Mouse (Mus musculus) cerebellum, adult 9-10 months (tissue): Measurements from ENCODE around the gene Arhgap21.
A peak's percentile ranks its signal among the peaks of the same experiment; 100 is the strongest.

ENCODE experiments used
- DNase-seq: peaks from one replicate; pipeline ENCODE4 v3.0.0; 2022

The Arhgap21 gene

DNA sequence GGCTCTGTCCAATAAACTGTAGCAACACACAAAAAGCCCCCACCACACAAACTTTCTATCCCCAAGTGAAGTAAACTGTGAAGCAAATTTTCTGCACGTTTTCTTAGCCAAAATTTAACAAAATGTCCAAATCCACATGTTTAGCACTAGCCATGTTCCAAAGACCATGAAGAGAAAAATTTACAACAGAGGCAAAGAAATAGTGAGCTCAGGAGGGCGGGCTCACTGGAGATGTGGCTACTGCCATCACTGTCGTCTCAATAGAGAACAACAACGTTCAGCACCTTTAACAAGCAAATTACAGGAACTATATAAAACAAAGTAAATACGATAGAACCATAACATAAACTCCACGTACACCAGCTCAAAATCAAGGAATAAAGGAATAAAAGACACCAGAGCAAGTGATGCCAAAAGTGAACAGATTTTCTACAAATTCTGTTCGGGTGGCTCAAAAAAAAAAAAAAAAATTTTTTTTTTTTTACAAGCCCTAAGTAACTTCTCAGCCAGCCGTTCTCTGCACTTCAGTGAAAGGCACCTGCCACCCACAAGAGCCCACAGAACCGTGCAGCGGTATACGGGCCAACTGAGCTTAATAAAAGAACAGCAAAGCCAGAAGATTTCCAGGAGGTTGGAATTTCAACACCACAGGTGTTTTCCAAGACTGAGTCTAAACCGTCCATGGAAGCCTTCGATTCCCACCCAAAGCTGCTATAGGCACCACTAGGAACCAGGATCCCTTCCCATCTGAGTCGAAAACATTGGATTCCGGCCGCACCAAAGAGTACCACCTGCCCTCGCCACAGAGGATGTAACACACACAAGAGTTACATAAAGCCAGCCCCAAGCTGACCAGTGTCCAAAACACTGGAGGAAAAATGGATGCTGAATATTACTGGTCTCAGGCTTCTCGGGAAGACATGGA is 2.2 kb downstream of the Arhgap21 start:
- peak; percentile 65 for DNase-seq

DNA sequence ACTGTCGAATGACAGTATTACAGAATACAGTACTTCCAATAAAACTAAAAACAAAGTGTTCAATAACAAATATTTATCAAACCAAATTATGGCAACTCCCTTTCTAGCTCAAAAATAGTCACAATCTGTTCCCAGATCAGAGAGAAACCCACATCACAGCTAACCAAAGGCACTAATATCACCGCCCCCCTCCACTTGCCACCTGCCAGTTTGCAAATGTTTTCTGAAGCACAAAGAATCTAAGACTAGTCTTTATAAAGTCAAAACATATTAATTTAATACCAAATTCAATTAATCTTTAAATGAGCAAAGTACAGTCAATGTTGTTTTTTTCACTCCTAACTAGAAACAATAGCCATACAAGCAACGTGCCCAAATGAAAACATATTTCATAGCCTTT is 3.3 kb downstream of the Arhgap21 start:
- peak; percentile 56 for DNase-seq

DNA sequence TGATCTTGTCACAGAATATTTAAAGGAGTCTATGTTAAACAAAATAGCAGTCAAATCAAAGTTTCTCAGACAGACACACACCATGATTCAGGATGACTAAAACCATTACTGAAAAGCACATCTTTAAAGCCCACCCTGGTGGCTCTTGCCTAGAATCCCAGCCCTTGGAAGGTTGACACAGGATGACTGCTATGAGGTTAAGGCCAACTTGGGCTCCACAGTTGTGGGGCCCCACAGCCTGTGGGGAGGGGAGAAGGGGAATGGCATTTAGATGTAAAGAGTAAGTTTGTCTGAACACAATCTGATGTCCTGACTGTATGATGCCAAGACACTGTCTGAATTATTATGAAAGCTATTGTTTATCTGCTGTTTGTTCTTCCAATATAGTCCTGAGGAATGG is 4.2 kb downstream of the Arhgap21 start:
- peak; percentile 44 for DNase-seq

DNA sequence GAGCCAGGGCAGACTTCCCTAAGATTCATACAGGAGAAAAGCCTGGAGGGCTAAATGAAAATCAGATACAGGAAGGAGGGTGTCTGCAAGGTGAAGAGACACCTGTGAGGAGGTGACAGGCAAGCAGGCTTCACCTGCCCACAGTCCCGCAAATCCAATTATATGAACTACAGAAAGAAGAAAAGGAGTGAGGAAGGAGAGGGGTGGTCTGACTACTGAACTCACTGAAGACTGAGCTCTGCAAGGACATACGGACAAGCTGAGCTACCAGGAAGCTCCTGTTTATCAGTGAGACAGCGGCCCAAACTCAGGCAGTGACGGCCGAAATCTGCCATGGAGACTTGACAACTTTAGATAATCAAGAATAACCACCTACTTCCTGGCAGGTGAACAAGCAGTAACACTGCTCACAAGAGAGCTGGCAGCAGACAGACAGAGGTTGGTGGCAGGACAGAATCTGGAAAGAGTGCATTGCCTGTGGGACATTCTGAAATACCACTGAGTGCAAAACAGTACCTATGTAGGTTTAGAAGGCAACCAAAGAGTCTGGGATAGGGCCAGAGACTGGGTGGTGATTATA is 5.4 kb downstream of the Arhgap21 start:
- DNase-seq, result peak; percentile 62

DNA sequence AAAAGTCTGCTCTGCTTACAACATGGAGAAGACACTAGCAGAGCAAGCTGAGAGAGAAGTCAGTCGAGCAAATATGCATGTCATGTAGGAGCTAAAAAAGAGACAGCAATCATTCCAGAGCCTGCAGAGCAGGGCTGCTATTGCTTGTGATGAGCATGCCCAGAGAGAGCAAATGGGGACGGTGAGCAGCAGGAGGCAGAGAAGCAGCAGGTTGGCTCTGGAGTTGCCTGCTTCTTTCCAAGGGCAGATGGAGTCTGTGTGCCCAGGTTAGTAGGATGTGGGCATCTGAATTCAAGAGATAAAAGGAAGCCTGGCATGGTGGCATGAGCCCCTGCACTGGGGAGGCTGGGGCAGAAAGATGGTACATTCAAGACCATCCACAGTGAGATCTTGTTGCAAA is 6.4 kb downstream of the Arhgap21 start:
- peak; percentile 97 for DNase-seq

DNA sequence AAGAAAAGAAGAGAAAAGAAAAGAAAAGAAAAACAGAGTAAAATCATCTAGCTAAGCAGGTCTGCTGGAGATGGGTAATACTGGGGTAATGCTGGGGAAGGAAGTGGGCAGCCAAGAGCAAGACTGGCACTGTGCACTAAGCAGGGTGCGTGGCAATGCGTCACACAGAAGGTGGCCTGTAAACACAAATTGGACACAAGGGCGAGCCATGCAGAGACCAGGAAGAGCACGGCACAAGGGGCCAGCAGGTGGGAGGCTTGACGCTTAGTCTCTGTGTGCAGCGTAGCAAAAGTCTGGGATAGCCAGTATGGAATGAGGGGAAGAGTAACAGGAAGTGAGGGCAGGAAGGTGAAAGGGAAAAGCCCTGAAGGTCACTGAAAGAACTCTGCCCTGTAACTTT is 6.9 kb downstream of the Arhgap21 start:
- peak; percentile 79 for DNase-seq

DNA sequence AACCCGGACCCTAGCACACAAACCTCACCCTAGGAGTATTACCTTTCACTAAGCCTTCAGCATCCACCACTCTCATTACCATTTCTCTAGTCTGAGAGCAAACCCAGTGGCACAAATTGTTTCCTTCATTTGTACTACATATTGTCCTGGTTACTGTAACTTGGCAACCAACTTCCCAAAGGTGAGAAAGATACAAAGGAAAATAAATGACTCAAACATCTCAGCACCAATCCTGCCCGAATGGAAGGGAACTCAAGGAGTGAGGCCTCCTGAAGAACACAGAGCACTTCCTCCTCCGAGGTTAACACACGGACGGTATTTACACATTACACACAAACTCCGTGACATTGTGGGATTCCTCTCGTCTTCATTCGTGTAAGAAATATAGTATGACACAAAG is 7.4 kb downstream of the Arhgap21 start:
- DNase-seq, result peak; percentile 64

DNA sequence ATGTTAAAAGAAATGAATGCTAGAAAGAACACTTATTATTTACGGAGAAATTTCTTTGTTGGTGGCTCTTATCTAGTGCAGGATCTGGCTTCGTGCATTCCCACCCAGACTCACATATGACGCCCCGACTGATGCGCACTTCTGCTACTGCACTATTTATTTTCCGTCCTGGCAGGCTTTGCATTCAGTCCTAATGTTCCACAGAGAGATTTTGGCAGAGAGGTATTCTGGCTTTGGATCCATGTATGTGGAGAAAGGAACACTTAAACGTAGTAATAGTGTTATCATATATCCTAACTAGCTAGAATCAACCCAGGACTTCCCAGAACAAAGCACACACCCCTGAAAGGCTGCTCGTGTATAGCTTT is 8.0 kb downstream of the Arhgap21 start:
- DNase-seq, result peak; percentile 70

DNA sequence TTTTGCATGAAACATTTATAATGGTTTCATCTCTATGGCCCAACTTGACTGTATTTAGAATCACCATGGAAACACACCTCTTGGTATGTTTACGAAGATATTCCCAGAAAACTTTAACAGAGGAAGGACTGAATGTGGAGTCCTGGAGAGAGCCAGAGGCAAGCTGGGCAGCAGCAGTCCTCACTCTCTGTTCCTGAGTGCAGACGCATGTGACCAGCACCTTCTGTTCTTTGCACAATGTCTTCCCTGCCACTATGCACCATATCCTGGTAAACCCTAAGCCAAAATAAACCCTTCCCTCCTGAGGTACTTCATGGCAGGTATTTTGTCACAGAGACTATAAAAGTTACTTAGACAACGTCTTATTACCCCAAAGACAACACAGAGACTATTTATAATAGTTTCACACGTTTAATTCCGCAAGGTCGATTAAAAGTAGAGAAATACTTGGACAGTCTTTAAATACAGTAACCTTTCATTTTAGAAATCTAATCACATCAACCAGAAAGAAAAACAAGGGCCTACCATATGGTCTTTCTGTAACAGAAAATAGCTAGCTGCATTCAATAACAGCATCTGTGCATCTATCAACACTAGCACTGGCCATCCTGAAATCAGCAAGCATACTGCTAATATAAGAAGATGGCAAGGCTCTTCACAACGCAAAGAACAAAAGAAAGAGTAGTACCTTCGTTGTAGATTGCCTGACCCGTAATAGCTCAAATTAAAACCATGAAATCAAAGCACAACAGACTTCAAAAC is 8.6 kb downstream of the Arhgap21 start:
- peak; percentile 59 for DNase-seq

DNA sequence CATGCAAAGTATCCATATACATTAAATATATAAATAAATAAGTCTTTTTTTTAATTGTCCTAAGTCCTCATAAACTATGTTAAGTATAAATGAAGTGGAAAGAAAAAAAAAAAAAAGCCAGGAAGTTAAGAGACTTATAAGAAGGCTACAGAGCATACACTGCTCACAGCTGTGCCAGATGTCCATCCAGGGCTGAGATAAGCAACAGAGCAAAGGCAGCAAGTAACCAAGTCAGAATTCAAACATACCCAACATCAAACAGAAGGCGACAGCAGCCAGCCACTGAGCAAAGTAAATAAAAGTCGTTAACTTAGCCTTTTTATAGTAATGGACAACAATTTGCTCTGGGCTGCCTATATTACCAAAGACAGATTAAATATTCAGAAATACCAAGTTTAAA is 9.6 kb downstream of the Arhgap21 start:
- DNase-seq, result peak; percentile 29

DNA sequence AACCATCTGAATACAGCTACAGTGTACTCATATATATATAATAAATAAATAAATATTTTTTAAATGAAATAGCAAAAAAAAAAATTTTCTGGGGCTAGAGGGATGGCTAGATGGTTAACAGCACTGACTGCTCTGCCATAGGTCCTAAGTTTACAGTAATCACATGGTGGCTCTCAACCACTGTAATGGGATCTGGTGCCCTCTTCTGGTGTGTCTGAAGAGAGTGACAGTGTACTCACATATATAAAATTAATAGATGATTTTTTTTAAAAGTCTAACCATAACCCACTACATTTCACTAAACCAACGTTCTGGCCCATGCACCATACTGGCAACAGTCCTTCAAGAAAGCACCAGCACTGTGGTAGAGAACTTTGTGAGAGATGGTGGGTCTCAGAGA is 10.7 kb downstream of the Arhgap21 start:
- DNase-seq, result peak; percentile 38

DNA sequence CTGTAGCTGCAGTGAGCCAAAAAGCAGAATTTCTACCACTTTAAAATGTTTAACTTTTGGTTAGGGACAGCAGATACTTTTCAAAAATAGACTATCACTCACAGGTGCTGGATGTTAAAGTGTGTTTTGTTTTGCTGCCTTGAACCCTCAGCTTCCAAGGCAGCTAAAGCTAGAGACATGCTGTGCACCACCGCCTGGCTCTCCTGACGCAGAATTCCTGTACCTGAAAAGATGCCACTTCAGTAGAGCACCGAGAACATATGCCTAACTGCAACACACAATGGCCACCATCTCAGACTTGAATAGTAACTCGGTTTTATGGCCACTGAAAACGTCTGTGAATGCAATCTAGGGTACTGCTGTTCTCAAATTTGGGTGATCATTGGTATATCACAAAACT is 12.0 kb downstream of the Arhgap21 start:
- DNase-seq, result no peak

DNA sequence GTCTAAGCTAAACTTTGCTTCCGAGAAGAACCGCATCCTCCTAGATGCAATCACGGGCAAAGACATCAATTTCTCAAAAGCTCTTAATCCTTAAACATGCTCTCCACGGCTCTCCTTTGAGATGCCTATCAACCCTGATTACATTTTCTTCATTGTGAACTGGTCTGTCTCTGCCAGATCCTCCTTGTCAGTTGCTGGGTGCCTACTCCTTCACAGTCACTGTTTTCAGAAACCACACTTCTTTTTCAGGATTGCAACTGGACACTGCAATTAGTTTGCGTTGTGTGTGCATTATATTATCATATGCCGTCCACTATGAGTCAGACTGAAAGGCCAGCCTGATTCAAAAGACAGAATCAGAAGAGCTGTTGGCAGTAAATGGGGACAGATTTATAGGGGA is 12.7 kb downstream of the Arhgap21 start:
- no peak for DNase-seq

DNA sequence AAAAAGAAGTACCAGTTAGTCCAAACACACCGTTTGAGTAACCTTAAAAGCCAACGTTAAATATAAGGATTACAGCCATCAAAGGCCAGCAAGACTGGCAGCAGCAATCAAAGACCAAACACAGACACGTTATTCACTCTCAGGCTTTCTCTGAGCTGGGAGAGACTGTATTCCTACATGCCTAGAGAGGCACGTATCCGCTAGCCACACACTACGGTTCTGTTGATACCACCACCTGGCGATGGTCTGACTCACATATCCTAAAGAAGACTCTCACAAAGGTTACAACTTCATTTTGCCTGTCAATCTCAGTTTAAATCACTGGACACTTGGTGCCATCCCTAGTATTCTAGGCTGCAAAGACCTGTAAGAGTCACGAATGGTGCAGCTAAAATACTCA is 13.3 kb downstream of the Arhgap21 start:
- DNase-seq, result no peak

DNA sequence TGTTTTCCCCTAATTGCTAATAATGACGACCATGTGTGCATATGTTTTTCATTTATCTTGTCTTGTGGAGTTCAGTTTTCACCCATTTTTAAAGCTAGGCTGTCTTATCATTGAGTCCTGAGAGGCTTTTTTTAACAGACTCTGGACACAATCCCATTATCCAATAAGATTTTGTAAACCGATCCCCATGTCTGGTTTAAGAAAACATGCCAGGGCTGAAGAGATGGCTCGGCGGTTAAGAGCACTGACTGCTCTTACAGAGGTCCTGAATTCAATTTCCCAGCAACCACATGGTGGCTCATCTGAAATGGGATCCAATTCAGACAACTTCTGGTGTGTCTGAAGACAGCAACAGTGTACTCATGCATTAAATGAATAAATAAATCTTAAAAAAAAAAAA is 16.0 kb downstream of the Arhgap21 start:
- DNase-seq, result no peak

DNA sequence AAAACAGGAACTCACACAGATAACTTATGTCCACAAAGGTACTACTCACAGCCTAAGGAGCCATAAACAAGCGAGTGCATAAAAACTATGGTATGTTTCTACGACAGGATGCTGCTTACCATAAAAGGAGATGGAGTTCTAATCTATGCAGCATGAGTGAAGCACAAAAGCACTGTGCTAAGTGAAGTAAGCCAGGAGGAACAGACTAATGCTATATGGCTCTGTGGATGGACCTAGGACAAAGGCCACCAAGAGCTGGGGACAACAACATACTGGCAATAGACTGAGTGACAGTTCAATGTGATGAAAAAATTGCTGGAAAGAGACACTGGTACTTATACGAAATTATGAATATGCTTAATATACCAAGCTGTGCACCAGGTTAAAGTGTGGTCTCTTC is 19.5 kb downstream of the Arhgap21 start:
- DNase-seq, result no peak

DNA sequence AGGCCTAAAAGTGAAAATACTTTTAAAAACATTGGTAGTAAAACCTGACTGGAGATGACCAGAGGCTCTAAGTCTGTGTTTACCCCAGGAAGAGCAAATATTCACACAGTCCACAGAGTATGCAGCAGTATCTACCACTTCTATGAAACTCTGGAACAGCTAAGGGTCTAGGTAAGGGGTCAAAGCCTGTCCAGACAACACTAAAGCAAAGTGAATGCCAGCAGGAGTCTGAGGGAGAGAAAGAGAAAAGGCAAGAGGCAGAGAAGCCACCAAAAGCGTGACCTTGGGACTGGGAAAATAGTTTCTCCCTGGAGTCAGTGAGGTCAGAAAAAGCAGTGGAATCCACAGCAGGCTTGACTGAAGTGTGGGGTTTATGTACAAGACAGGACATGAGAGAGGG is 21.6 kb downstream of the Arhgap21 start:
- no peak for DNase-seq

DNA sequence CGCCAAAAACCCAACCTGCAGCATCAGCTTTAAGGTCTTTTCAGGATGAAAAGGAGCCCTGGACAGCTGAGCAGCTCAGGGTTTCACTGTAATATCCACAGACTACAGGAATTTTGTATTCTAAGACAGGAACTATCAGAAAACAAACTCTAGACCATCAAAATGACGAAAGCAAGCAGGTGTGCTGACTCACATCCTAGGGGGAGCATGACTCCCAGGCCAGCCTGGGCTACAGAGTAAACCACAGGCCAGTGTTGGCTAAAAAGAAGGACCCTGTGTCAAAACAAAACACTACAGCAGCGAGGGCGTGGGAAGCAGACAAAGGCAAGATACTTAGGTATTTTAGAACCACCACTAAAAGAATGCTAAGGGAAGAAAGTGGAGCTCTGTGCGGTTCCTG is 23.1 kb downstream of the Arhgap21 start:
- no peak for DNase-seq

DNA sequence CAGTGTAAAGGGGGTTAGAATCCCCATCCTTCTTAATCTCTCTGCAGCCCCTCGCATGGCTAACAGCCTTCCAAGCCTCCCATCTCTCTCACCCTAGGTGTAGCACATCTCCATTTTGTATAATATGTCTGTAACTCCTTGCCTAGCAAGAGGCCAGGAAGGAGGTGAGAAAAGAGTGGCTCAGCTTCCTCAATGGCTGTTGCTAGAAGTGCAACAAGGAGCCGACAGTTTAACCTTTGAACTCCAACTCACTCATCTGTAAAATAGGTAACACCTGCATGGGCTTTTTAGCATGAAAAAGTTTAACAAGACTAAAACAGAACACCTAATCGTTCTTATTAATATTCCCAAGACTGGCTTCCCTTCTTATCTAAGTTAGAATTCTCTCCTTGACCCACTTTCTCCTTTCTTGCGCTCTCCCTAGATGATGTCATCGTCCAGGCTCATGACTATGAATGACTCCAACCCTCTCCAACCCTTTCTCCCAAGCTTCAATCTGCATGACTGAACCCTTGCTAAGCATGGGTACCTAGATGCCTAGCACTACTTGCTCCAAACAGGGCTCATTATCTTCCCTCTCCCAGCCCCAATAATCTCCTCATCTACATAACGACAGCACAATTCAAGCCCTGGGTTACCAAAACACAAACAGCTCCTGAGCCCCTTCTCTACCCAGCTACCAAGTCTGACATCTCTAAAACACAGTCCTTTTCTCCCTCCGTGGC is 24.8 kb downstream of the Arhgap21 start:
- DNase-seq, result no peak

DNA sequence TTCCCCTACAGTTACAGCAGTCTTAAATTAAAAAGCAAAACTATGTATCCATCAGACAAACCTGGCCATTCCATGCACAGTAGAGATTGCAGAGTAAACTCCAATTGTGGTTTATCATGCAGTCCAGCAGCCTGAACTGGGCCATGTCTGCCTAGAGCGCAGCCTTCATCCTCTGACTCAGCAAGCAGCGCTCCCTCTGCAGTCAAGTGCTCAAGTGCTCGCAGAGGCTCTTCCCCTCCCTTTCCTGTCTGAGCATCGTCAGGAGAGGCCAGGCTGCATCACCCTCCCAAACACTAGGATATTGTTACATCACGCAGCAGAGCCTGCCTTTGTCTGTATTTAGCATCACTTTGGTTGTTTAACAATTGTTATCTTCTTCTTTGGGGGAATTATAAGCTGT is 25.5 kb downstream of the Arhgap21 start:
- DNase-seq, result peak; percentile 62

DNA sequence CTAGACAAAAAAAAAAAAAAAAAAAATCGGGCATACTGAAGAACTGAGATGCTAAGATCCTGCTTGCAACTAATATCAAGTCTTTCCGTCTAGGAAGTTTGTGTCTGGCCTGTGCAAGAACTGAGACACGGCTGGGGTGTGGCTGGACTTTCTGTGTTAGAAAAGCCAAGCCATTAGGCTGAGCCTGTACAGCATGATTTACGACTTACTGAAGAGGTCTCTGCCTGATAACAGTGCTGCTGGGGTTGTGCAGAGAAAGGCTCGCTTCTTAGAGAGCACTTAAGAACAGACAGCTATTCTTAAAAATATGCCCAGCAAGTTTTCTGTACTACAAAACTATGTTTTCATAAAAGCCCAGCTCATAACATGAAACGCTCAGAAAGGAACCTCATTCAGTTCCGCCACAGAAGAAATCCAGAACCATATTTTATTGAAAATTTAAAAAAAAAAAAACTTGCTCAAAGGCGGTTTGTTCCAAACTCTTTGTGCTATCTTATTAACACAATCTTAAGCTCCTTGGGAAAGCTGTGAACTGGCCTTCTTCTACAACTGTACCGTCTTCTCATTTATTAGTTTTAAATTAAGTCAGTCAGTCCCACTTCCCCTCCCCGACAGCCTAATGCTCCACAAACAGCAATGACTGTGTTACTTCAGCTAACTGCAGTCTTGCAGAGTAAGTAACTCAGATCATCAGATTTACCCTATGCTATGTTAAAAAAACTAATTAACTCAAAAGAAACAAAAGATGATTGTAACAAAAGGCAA is 26.1 kb downstream of the Arhgap21 start:
- DNase-seq, result no peak

DNA sequence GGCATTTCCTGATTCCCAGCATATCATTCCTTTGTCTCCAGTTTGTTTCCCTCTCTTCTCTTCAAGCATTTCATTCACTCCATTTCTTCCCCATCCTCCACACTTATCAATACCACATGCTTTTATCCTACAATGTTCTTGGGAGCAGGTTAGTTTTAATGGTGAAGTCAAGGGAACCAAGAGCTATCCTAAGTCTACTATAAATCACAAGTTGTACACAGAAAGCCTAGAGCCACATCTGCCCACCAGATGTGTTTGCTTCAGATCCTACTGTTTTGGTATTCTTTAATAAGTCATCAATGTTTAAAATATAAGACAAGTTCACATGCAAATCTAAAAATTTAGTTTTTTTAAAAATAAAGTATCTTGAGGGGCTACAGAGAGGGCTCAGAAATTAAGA is 27.6 kb downstream of the Arhgap21 start:
- DNase-seq, result no peak
